Mouse (Mus musculus) 416B (cell line): ENCODE measurements around the gene Pcsk7.

Experiments used
- DNase-seq: peaks from one replicate; pipeline ENCODE4 v3.0.0; 2011; ENCODE audit warnings: low read depth

Gene Pcsk7

DNA sequence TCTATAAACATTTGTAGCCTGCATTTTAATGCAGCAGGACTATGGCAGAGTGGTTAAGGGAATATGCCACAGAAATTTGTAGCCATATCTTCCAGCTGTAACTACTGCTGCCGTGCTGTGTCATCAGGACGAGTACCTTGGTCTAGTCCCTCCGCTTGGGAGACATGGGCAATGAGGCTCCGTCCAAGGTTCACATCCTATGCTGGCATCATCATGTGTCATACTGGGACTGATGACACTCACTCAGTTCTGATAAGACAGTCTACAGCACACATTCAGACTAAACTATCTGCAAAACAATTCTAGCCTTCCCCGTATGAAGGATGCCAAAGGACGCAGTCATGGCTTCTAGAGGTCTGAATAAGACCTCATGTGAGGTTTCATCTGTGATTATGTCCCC is 57.3 kb downstream of the Pcsk7 start:
- DNase-seq = no peak

DNA sequence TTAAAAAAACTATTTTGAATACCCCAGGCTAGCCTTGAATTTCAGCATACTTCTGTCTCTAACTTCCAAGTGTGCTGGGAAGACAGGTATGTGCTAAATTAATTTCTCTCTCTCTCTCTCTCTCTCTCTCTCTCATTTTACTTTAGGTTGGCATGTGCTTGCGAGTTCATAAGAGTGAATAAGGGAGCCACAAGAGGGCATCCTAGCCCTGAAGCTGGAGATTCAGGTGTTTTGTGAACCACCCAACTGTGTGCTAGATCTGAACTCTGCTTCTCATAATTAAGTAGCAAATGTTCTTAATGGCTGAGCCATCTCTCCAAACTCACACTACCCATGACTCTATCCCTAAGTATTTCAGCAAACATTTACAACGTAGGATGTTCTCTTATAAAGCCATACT is 70.6 kb downstream of the Pcsk7 start:
- DNase-seq = peak; percentile 41
